Mouse (Mus musculus) heart, embryonic 14.5 days (tissue): ENCODE data around the gene Ggn. TPM values are rescaled to one million over a fixed set of nuclear protein-coding genes. Genes with fewer than 3 reads are reported as not detected.

Experiments
- ATAC-seq: fragments of 200-750 bp; cut with Nextera tagmentation; 2 replicates; pipeline ENCODE4 v1.8.0; 2017; ENCODE audit warnings: low read depth, moderate TSS enrichment; ENCODE audit not compliant: insufficient number of reproducible peaks, insufficient read depth, low FRiP score
- H3K27ac ChIP-seq, 2 experiments: fragments of 200-500 bp in 1 of 2; fragments of 300-500 bp in 1 of 2; sonication (generic) in 1 of 2; replicated peaks in 1 of 2; 2 replicates each; pipeline ENCODE4 v1.5.1; 2012 to 2014; ENCODE audit warnings: low read depth in 2 of 2, low read length in 2 of 2, control low read depth in 1 of 2, mild to moderate bottlenecking in 1 of 2, mixed read lengths in 1 of 2; ENCODE audit not compliant: control insufficient read depth in 1 of 2, insufficient read depth in 1 of 2
- H3K27me3 ChIP-seq: fragments of 300-500 bp; sonication (generic); 2 replicates; pipeline ENCODE4 v1.6.1; 2014; ENCODE audit warnings: mild to moderate bottlenecking, low read length, control low read depth; ENCODE audit not compliant: control insufficient read depth, insufficient read depth
- H3K36me3 ChIP-seq: fragments of 300-500 bp; sonication (generic); 2 replicates; pipeline ENCODE4 v1.6.1; 2014; ENCODE audit warnings: mild to moderate bottlenecking, control low read depth, low read length, mixed read lengths; ENCODE audit not compliant: control insufficient read depth, insufficient read depth
- H3K4me1 ChIP-seq, 2 experiments: fragments of 200-500 bp in 1 of 2; fragments of 300-500 bp in 1 of 2; sonication (generic) in 1 of 2; 2 replicates each; pipeline ENCODE4 v1.6.1; 2012 to 2014; ENCODE audit warnings: low read length in 2 of 2, control low read depth in 1 of 2, mixed read lengths in 1 of 2; ENCODE audit not compliant: control insufficient read depth in 2 of 2, insufficient read depth in 2 of 2
- H3K4me2 ChIP-seq: fragments of 300-500 bp; sonication (generic); 2 replicates; pipeline ENCODE4 v1.6.1; 2014; ENCODE audit warnings: mild to moderate bottlenecking, low read length
- H3K4me3 ChIP-seq, 2 experiments: fragments of 200-500 bp in 1 of 2; fragments of 300-500 bp in 1 of 2; sonication (generic) in 1 of 2; 2 replicates each; pipeline ENCODE4 v1.5.1; 2012 to 2014; ENCODE audit warnings: low read length in 2 of 2, mild to moderate bottlenecking in 2 of 2, control low read depth in 1 of 2, low read depth in 1 of 2, moderate library complexity in 1 of 2; ENCODE audit not compliant: control insufficient read depth in 1 of 2, insufficient read depth in 1 of 2
- H3K9ac ChIP-seq: fragments of 300-500 bp; sonication (generic); 2 replicates; pipeline ENCODE4 v1.6.1; 2014; ENCODE audit warnings: mild to moderate bottlenecking, low read length
- H3K9me3 ChIP-seq: fragments of 300-500 bp; sonication (generic); 2 replicates; pipeline ENCODE4 v1.6.1; 2016; ENCODE audit warnings: low read length, control low read depth; ENCODE audit not compliant: control insufficient read depth
- WGBS: fragments of 180-500 bp; shearing (Covaris S2); extraction: QIAGEN DNeasy Blood & Tissue Kit; methylation state at CpG from one replicate; pipeline ENCODE4 v1.1.7; 2014; 5-methylcytosine and 5-hydroxymethylcytosine counted together
- polyA plus RNA-seq: library from polyadenylated mRNA; unstranded; fragments of >200 nt; fragmentation: Nextera tagmentation; extraction: Ambion mirVana; gene quantifications from 2 replicates; pipeline ENCODE4 v1.2.1, GENCODE M21; 2014

Ggn gene
- polyA plus RNA-seq, 1 experiment from 2014 or later: 0.86 TPM

DNA sequence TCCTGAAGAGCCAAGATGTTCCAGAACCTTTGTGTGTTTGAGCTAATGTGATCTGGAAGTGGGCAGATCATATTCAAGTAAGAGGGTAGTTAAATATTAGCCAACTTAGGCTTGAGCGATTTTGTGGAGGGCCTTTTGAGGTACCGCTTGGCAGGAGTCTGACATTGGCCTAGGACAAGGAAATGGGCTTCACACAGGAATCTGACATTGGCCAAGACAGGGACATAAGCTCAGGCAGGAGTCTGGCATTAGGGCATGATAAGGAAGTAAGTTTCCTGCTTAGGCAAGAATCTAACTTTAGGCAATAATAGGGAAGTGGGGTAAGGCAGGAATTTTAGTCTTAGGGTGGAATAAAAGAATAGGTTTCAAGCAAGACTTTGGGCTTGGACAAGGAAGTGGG is 44.2 kb downstream of the Ggn start:
- no peak for ATAC-seq
- Histone ChIP-seq H3K4me3 (no peak overlapping the region), H3K9ac (no peak overlapping the region), H3K9me3 (peaks cover 18% of the 10 kb centered on the region), H3K36me3 (no peaks in the 10 kb centered on the region), H3K4me1 (peaks cover 4 to 5% of the 10 kb centered on the region in 2 experiments; a peak in 1 of 4 replicates), H3K4me2 (no peak overlapping the region), H3K27ac (no peak overlapping the region), H3K27me3 (peaks cover 8% of the 10 kb centered on the region; the same call in 1 of the 2 replicates)
- 54% methylated on average over 2 of the region's 2 CpGs for WGBS

DNA sequence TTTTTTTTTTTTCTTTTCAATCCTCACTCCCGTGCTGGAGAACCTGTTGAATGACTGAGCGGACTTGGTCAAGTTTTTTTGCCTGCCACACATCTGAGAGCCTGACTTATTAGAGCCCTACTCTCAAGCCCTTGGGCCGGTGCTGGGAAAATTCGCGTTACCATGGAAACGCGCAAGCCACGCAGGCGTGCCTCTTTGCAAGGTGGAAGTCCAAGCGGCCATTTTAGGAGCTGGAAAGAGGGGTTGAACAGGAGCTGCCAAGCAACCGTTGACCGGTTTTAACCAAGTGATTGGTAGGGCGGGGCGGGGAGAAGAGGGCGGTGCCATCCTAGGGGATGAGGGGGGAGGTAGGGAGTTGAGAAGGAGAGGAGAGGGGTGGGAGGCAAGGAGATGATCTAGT is 44.8 kb downstream of the Ggn start:
- no peak overlapping the region for H3K27ac ChIP-seq
- peaks cover 8% of the 10 kb centered on the region; the same call in 1 of the 2 replicates for H3K27me3 ChIP-seq
- ATAC-seq: no peak
- H3K4me2 ChIP-seq: no peak overlapping the region
- no peak overlapping the region for H3K9ac ChIP-seq
- peaks cover 4 to 5% of the 10 kb centered on the region in 2 experiments; a peak in 1 of 4 replicates for H3K4me1 ChIP-seq
- no peak overlapping the region for H3K4me3 ChIP-seq
- 45% methylated on average over 15 of the region's 15 CpGs for WGBS
- peaks cover 23% of the 10 kb centered on the region for H3K9me3 ChIP-seq
- no peaks in the 10 kb centered on the region for H3K36me3 ChIP-seq

Other genes starting within 250 kb of the Ggn start
- gene Actn4, start 207.9 kb upstream of the Ggn start, polyA plus RNA-seq: 221 and 228 TPM in 2 replicates
- gene Eif3k, start 188.3 kb upstream of the Ggn start, polyA plus RNA-seq: 286 and 319 TPM in 2 replicates
- gene Map4k1, start 188.2 kb upstream of the Ggn start, polyA plus RNA-seq: 2.8 and 3.3 TPM in 2 replicates
- gene Ryr1, start 45.0 kb upstream of the Ggn start, polyA plus RNA-seq: 0.05 and 0.08 TPM in 2 replicates
- gene Rasgrp4, start 35.4 kb upstream of the Ggn start, polyA plus RNA-seq: 0.39 and 0.43 TPM in 2 replicates
- 13.9 and 14.4 TPM in 2 replicates for gene Fam98c, start 14.0 kb upstream of the Ggn start, polyA plus RNA-seq
- 1.3 and 1.6 TPM in 2 replicates for gene Spred3, start 201 bp downstream of the Ggn start, polyA plus RNA-seq
- 227 and 241 TPM in 2 replicates for gene Psmd8, start 10.5 kb downstream of the Ggn start, polyA plus RNA-seq
- gene Catsperg1, start 43.8 kb downstream of the Ggn start, polyA plus RNA-seq: 0.44 and 0.66 TPM in 2 replicates
- gene Kcnk6, start 62.3 kb downstream of the Ggn start, polyA plus RNA-seq: 0.85 and 1.2 TPM in 2 replicates
- gene Yif1b, start 68.1 kb downstream of the Ggn start, polyA plus RNA-seq: 105 and 114 TPM in 2 replicates
- gene 2200002D01Rik, start 78.3 kb downstream of the Ggn start, polyA plus RNA-seq: 5.9 and 7.7 TPM in 2 replicates
- gene Spint2, start 111.7 kb downstream of the Ggn start, polyA plus RNA-seq: 93.5 and 98.5 TPM in 2 replicates
- 11.8 TPM in 2 replicates for gene Ppp1r14a, start 119.1 kb downstream of the Ggn start, polyA plus RNA-seq
- gene Dpf1, start 133.7 kb downstream of the Ggn start, polyA plus RNA-seq: 0.54 and 1.5 TPM in 2 replicates